Mouse (Mus musculus) neutrophil, adult 59 days (primary cell): Measurements from ENCODE around the gene Gm498. TPM values are rescaled to one million over a fixed set of nuclear protein-coding genes. Genes with fewer than 3 reads are reported as not detected.

Experiments
- total RNA-seq, 2 experiments: library from RNA; stranded (reverse); gene quantifications; 1 replicate in 1 of 2; 2 replicates in 1 of 2; pipeline ENCODE4 v1.2.4; 2023

The Gm498 gene
- not detected for total RNA-seq

DNA sequence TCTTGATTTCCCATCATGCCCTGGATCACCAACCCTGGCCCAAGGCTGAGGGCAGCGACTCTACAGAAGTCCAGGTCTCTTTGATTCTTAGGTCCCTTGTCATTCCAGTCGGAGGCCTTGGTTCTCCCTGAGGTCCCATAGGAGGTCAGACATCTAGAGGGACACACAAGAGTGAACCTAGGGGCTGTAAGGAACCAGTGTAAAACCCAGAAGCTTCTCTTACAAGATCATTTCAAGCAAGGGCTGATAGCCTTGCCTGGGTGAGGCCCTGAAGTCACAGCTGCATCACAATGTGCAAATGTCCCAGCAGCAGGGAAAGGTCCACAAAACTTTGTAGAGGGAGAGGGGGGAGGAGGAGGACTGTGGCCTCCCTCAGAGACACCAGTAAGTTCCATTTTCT is at the start of gene Gm498:
TSS of gene Gm498 (plus strand) at position 301 of the 400 bp plus-strand sequence.

DNA sequence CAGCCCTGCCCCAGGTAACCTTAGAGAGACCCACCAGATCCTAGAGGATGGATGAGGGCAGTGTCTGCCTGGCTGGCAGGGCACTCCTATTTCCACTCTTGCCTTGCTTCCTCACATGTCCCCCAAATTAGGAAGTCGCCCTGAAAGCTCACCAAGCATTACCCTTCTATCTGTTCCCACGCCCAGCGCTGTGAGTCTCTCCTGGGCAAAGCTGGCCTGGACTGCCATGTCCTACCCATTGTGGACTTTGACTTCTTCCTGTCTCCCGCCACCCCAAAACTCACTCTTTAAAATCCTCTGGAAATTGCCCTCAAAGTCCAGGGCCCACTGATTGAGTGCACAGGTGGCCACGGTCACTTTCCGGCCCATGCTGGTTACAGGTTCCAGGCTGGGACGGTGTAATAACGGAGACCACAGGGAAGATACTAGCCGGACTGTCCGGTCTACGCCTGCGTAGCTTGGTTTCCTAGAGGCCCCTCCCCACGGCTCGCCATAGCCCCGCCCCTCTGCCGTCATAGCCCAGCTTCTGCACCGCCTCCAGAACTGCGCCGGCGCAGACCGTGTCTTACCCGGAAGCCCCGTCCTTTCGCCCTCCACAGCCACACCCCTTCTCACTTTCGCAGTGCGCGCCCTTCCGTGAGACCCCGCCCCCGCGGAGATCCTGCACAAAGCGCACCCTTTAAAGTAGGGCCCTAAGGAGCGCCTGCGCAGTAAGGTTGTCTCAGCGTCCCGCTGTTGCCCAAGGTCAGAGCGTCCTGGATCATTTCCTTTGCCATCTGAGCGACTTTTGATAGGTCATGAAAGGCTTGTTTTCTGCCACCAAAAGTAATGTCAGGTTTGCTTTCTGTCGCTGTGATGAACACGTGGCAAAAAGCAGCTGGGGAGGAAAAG is 44.0 kb upstream of the Gm498 start, which contains the start of the genes Nadsyn1 and Dhcr7:
TSS of gene Nadsyn1 (minus strand) at position 475 of the 891 bp plus-strand sequence.
TSS of gene Dhcr7 (plus strand) at position 771 of the 891 bp plus-strand sequence.

Other genes with a start within 250 kb of the Gm498 start
- gene Tnfrsf26, start 238.1 kb upstream of the Gm498 start, total RNA-seq = 1 to 10 TPM; 8.0 to 8.6 TPM
- gene Tnfrsf22, start 217.2 kb upstream of the Gm498 start, total RNA-seq = 1 to 10 TPM in 1 of 2 experiments, under 1 TPM in 1; 0.90 to 2.1 TPM
- gene Tnfrsf23, start 181.0 kb upstream of the Gm498 start, total RNA-seq = 1 to 10 TPM; 7.1 to 9.6 TPM
- gene Osbpl5, start 109.9 kb upstream of the Gm498 start, total RNA-seq = 1 to 10 TPM in 1 of 2 experiments, under 1 TPM in 1; 0.82 to 3.1 TPM
- not detected for gene Mrgprg, start 99.8 kb upstream of the Gm498 start, total RNA-seq
- gene Mrgpre, start 82.3 kb upstream of the Gm498 start, total RNA-seq = under 1 TPM; 0.09 to 0.13 TPM
- gene Nadsyn1, start 44.0 kb upstream of the Gm498 start, total RNA-seq = 1 to 10 TPM; 5.1 to 8.9 TPM
- gene Dhcr7, start 43.7 kb upstream of the Gm498 start, total RNA-seq = 1 to 10 TPM; 5.6 to 7.3 TPM
- under 1 TPM; 0.31 TPM for gene Shank2, start 135.1 kb downstream of the Gm498 start, total RNA-seq